Mouse (Mus musculus) hindbrain, embryonic 10.5 days (tissue): ENCODE measurements around the gene Fcrla. TPM values are rescaled to one million over a fixed set of nuclear protein-coding genes. Genes with fewer than 3 reads are reported as not detected.
"Not testable (repeated sequence)": the region's sequence is repeated elsewhere in the genome, so short reads cannot be mapped to it uniquely, and the experiment has no call there.

Experiments
- DNase-seq: peaks from one replicate; pipeline ENCODE4 v3.0.0-alpha.2; 2017; ENCODE audit warnings: low spot score
- H3K27ac ChIP-seq: fragments of 300-500 bp; sonication (generic); 2 replicates; pipeline ENCODE4 v1.5.1; 2016; ENCODE audit warnings: mild to moderate bottlenecking, moderate library complexity
- H3K27me3 ChIP-seq: fragments of 300-500 bp; sonication (generic); 2 replicates; pipeline ENCODE4 v1.6.1; 2016; ENCODE audit warnings: mild to moderate bottlenecking; ENCODE audit not compliant: poor library complexity, insufficient read depth, severe bottlenecking
- H3K36me3 ChIP-seq: fragments of 300-500 bp; sonication (generic); 2 replicates; pipeline ENCODE4 v1.6.1; 2016; ENCODE audit warnings: mild to moderate bottlenecking, moderate library complexity
- H3K4me1 ChIP-seq: fragments of 300-500 bp; sonication (generic); replicated peaks from 2 replicates; pipeline ENCODE4 v1.6.1; 2016; ENCODE audit warnings: mild to moderate bottlenecking
- H3K4me3 ChIP-seq: fragments of 300-500 bp; sonication (generic); 2 replicates; pipeline ENCODE4 v1.5.1; 2016; ENCODE audit warnings: mild to moderate bottlenecking, moderate library complexity
- H3K9me3 ChIP-seq: fragments of 300-500 bp; sonication (generic); 2 replicates; pipeline ENCODE4 v1.6.1; 2016; ENCODE audit warnings: mild to moderate bottlenecking, moderate library complexity
- WGBS: fragments of 180-500 bp; shearing (Covaris S2); methylation state at CpG from one replicate; pipeline ENCODE4 v1.1.7; 2016; 5-methylcytosine and 5-hydroxymethylcytosine counted together
- polyA plus RNA-seq: library from polyadenylated mRNA; unstranded; fragments of >200 nt; fragmentation: Nextera tagmentation; extraction: Ambion mirVana; gene quantifications from 2 replicates; pipeline ENCODE4 v1.2.1, GENCODE M21; 2016

Fcrla gene
- polyA plus RNA-seq, result not detected in 2 replicates

GRCm38 (mm10) chr1:170927378-170927777, at the start of gene Fcrla:
Fcrla (minus strand) TSS chr1:170927583.
- H3K4me1 ChIP-seq, result no peaks in the 10 kb centered on the region
- WGBS, result 84% methylated on average over 3 of the region's 3 CpGs
- no peaks in the 10 kb centered on the region for H3K9me3 ChIP-seq
- H3K36me3 ChIP-seq, result no peaks in the 10 kb centered on the region
- no peaks in the 10 kb centered on the region for H3K27me3 ChIP-seq
- no peak within 1 kb of the TSS for H3K4me3 ChIP-seq
- H3K27ac ChIP-seq, result no peak within 1 kb of the TSS
- DNase-seq, result no peak

GRCm38 (mm10) chr1:170976447-170976846, 49.1 kb upstream of the Fcrla start, which contains the start of gene Fcgr2b:
Fcgr2b (minus strand) TSS chr1:170976547.
- WGBS, result 90% methylated on average over 5 of the region's 5 CpGs
- H3K36me3 ChIP-seq, result no peaks in the 10 kb centered on the region
- H3K4me3 ChIP-seq, result no peak within 1 kb of the TSS
- H3K9me3 ChIP-seq, result no peaks in the 10 kb centered on the region
- DNase-seq, result no peak
- H3K4me1 ChIP-seq, result no peaks in the 10 kb centered on the region
- no peak within 1 kb of the TSS for H3K27ac ChIP-seq
- H3K27me3 ChIP-seq, result no peaks in the 10 kb centered on the region

- Histone ChIP-seq H3K4me1 (no peaks in the 10 kb centered on the region), H3K27ac (no peak overlapping the region), H3K36me3 (no peaks in the 10 kb centered on the region), H3K9me3 (no peaks in the 10 kb centered on the region), H3K27me3 (no peaks in the 10 kb centered on the region), H3K4me3 (no peak overlapping the region)
- 73% methylated on average over 7 of the region's 7 CpGs for WGBS
- no peak for DNase-seq
Measured at GRCm38 (mm10) chr1:170975751-170976161, 48.4 kb upstream of the Fcrla start.

- H3K4me3 ChIP-seq, DNase-seq, H3K36me3 ChIP-seq, H3K27me3 ChIP-seq, H3K9me3 ChIP-seq, H3K27ac ChIP-seq, H3K4me1 ChIP-seq: not testable (repeated sequence)
- WGBS, result 84% methylated on average over 2 of the region's 2 CpGs
Measured at GRCm38 (mm10) chr1:170975350-170975749, 48.0 kb upstream of the Fcrla start.

- DNase-seq, result no peak
- Histone ChIP-seq H3K4me3 (no peak overlapping the region), H3K36me3 (no peaks in the 10 kb centered on the region), H3K27me3 (no peaks in the 10 kb centered on the region), H3K4me1 (no peaks in the 10 kb centered on the region), H3K9me3 (no peaks in the 10 kb centered on the region), H3K27ac (no peak overlapping the region)
- 86% methylated on average over 2 of the region's 2 CpGs for WGBS
Measured at GRCm38 (mm10) chr1:170974736-170975135, 47.4 kb upstream of the Fcrla start.

GRCm38 (mm10) chr1:170974171-170974570, 46.8 kb upstream of the Fcrla start:
- Histone ChIP-seq H3K27ac (no peak overlapping the region), H3K27me3 (no peaks in the 10 kb centered on the region), H3K9me3 (no peaks in the 10 kb centered on the region), H3K36me3 (no peaks in the 10 kb centered on the region), H3K4me1 (no peaks in the 10 kb centered on the region), H3K4me3 (no peak overlapping the region)
- no peak for DNase-seq
- WGBS, result 89% methylated on average over 8 of the region's 8 CpGs

GRCm38 (mm10) chr1:170972936-170973335, 45.6 kb upstream of the Fcrla start:
- no peaks in the 10 kb centered on the region for H3K9me3 ChIP-seq
- no peaks in the 10 kb centered on the region for H3K27me3 ChIP-seq
- no peak overlapping the region for H3K4me3 ChIP-seq
- 88% methylated on average over 4 of the region's 4 CpGs for WGBS
- H3K4me1 ChIP-seq, result no peaks in the 10 kb centered on the region
- H3K36me3 ChIP-seq, result no peaks in the 10 kb centered on the region
- no peak overlapping the region for H3K27ac ChIP-seq
- DNase-seq, result no peak

GRCm38 (mm10) chr1:170972494-170972893, 45.1 kb upstream of the Fcrla start:
- Histone ChIP-seq H3K4me3 (no peak overlapping the region), H3K4me1 (no peaks in the 10 kb centered on the region), H3K27me3 (no peaks in the 10 kb centered on the region), H3K9me3 (no peaks in the 10 kb centered on the region), H3K36me3 (no peaks in the 10 kb centered on the region), H3K27ac (no peak overlapping the region)
- no peak for DNase-seq
- WGBS, result 87% methylated on average over 6 of the region's 6 CpGs

GRCm38 (mm10) chr1:170968576-170968975, 41.2 kb upstream of the Fcrla start:
- Histone ChIP-seq H3K27me3 (no peaks in the 10 kb centered on the region), H3K27ac (no peak overlapping the region), H3K36me3 (no peaks in the 10 kb centered on the region), H3K4me3 (no peak overlapping the region), H3K9me3 (no peaks in the 10 kb centered on the region), H3K4me1 (no peaks in the 10 kb centered on the region)
- 74% methylated on average over 1 of the region's 1 CpGs for WGBS
- no peak for DNase-seq

- Histone ChIP-seq H3K4me1 (no peaks in the 10 kb centered on the region), H3K36me3 (no peaks in the 10 kb centered on the region), H3K27ac (no peak overlapping the region), H3K9me3 (no peaks in the 10 kb centered on the region), H3K4me3 (no peak overlapping the region), H3K27me3 (no peaks in the 10 kb centered on the region)
- 84% methylated on average over 3 of the region's 3 CpGs for WGBS
- no peak for DNase-seq
Measured at GRCm38 (mm10) chr1:170967581-170967980, 40.2 kb upstream of the Fcrla start.

GRCm38 (mm10) chr1:170963087-170963486, 35.7 kb upstream of the Fcrla start:
- WGBS, result 81% methylated on average over 7 of the region's 7 CpGs

GRCm38 (mm10) chr1:170962301-170962700, 34.9 kb upstream of the Fcrla start:
- H3K9me3 ChIP-seq, result no peaks in the 10 kb centered on the region
- H3K4me1 ChIP-seq, result no peaks in the 10 kb centered on the region
- H3K27ac ChIP-seq, result no peak overlapping the region
- no peaks in the 10 kb centered on the region for H3K36me3 ChIP-seq
- H3K27me3 ChIP-seq, result no peaks in the 10 kb centered on the region
- 83% methylated on average over 2 of the region's 2 CpGs for WGBS
- DNase-seq, result no peak
- no peak overlapping the region for H3K4me3 ChIP-seq

More at GRCm38 (mm10) chr1:170963087-170963486, 35.7 kb upstream of the Fcrla start:
- Histone ChIP-seq H3K36me3 (no peaks in the 10 kb centered on the region), H3K4me3 (no peak overlapping the region), H3K27me3 (no peaks in the 10 kb centered on the region), H3K9me3 (no peaks in the 10 kb centered on the region), H3K27ac (no peak overlapping the region), H3K4me1 (no peaks in the 10 kb centered on the region)
- DNase-seq, result no peak

GRCm38 (mm10) chr1:170961101-170961500, 33.7 kb upstream of the Fcrla start:
- no peaks in the 10 kb centered on the region for H3K9me3 ChIP-seq
- H3K27ac ChIP-seq, result no peak overlapping the region
- no peak for DNase-seq
- no peak overlapping the region for H3K4me3 ChIP-seq
- no peaks in the 10 kb centered on the region for H3K27me3 ChIP-seq
- H3K4me1 ChIP-seq, result no peaks in the 10 kb centered on the region
- 83% methylated on average over 6 of the region's 6 CpGs for WGBS
- H3K36me3 ChIP-seq, result no peaks in the 10 kb centered on the region

- H3K27me3 ChIP-seq, result no peaks in the 10 kb centered on the region
- no peak for DNase-seq
- H3K36me3 ChIP-seq, result no peaks in the 10 kb centered on the region
- H3K4me1 ChIP-seq, result no peaks in the 10 kb centered on the region
- H3K9me3 ChIP-seq, result no peaks in the 10 kb centered on the region
- no peak overlapping the region for H3K27ac ChIP-seq
- WGBS, result 75% methylated on average over 2 of the region's 2 CpGs
- no peak overlapping the region for H3K4me3 ChIP-seq
Measured at GRCm38 (mm10) chr1:170959791-170960190, 32.4 kb upstream of the Fcrla start.
